Mouse (Mus musculus) limb, embryonic 13.5 days (tissue): ENCODE results near the gene Iffo2. TPM values are rescaled to one million over a fixed set of nuclear protein-coding genes. Genes with fewer than 3 reads are reported as not detected.

ENCODE experiments used
- ATAC-seq: fragments of 200-750 bp; cut with Nextera tagmentation; 2 replicates; pipeline ENCODE4 v1.8.0; 2017; ENCODE audit warnings: low read depth, moderate number of reproducible peaks, moderate TSS enrichment; ENCODE audit not compliant: low FRiP score
- H3K27ac ChIP-seq: fragments of 300-500 bp; sonication (generic); 2 replicates; pipeline ENCODE4 v1.5.1; 2015; ENCODE audit warnings: inconsistent platforms, mild to moderate bottlenecking, moderate library complexity
- H3K27me3 ChIP-seq: fragments of 300-500 bp; sonication (generic); 2 replicates; pipeline ENCODE4 v1.6.1; 2015; ENCODE audit warnings: mild to moderate bottlenecking, inconsistent platforms
- H3K36me3 ChIP-seq: fragments of 300-500 bp; sonication (generic); 2 replicates; pipeline ENCODE4 v1.6.1; 2015; ENCODE audit warnings: inconsistent platforms, mild to moderate bottlenecking, moderate library complexity
- H3K4me1 ChIP-seq: fragments of 300-500 bp; sonication (generic); 2 replicates; pipeline ENCODE4 v1.6.1; 2015; ENCODE audit warnings: inconsistent platforms
- H3K4me2 ChIP-seq: fragments of 300-500 bp; sonication (generic); replicated peaks from 2 replicates; pipeline ENCODE4 v1.6.1; 2015; ENCODE audit warnings: inconsistent platforms, mild to moderate bottlenecking, moderate library complexity
- H3K4me3 ChIP-seq: fragments of 300-500 bp; sonication (generic); 2 replicates; pipeline ENCODE4 v1.5.1; 2015; ENCODE audit warnings: moderate library complexity, mild to moderate bottlenecking, inconsistent platforms
- H3K9ac ChIP-seq: fragments of 300-500 bp; sonication (generic); 2 replicates; pipeline ENCODE4 v1.6.1; 2015; ENCODE audit warnings: mild to moderate bottlenecking, inconsistent platforms
- H3K9me3 ChIP-seq: fragments of 300-500 bp; sonication (generic); 2 replicates; pipeline ENCODE4 v1.6.1; 2016; ENCODE audit warnings: inconsistent platforms
- WGBS: fragments of 180-500 bp; shearing (Covaris S2); methylation state at CpG from one replicate; pipeline ENCODE4 v1.1.7; 2015; 5-methylcytosine and 5-hydroxymethylcytosine counted together
- polyA plus RNA-seq: library from polyadenylated mRNA; unstranded; fragments of >200 nt; fragmentation: Nextera tagmentation; extraction: Ambion mirVana; gene quantifications from 2 replicates; pipeline ENCODE4 v1.2.1, GENCODE M21; 2015

Gene Iffo2
- polyA plus RNA-seq, 1 experiment from 2014 or later = 4.6 TPM

DNA sequence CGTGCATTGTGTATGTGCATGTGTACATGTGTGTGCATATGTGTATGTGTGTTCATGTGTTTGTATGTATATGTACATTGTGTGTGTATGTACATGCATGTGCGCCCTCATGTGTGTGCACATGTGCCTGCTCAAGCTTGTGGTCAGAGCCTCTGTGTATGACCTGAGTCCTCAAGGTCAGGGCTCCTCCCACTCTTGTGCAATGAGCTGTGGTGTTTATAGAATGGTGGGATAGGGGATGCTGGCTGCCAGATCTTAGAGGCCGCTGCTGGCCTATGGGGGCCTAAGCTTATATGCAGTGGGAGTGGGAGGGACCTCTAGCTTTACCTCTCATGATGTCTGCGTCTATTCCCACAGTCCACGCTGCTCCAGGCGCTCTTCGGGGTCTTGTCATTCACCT, 55.4 kb downstream of the Iffo2 start:
- Histone ChIP-seq H3K36me3 (no peaks in the 10 kb centered on the region), H3K4me2 (no peak overlapping the region), H3K27ac (no peak overlapping the region), H3K4me3 (no peak overlapping the region), H3K4me1 (peaks cover 62% of the 10 kb centered on the region), H3K9me3 (no peaks in the 10 kb centered on the region), H3K27me3 (no peaks in the 10 kb centered on the region), H3K9ac (no peak overlapping the region)
- ATAC-seq = no peak
- 85% methylated on average over 7 of the region's 7 CpGs for WGBS

DNA sequence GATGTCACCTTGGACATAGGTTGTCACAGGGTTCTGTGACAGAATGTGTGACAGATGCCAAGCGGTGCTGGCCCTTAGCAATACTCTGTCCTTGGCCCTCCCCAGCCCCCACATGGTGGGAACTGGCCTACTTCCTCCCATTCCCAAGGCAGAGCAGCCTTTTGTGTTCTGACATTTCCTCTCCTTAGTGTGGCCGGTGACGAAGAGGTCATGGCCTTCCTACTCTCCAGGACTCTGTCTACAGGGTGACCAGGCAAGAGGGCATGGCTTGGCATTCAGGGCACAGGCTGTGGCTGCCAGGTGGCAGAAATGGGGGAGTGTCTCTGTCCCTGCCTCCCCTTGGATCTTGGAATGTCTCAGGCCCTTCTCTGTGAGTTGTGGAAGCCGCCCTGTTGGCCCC, 57.0 kb downstream of the Iffo2 start:
- no peaks in the 10 kb centered on the region for H3K36me3 ChIP-seq
- peaks cover 46% of the 10 kb centered on the region for H3K4me1 ChIP-seq
- ATAC-seq = no peak
- no peak overlapping the region for H3K4me3 ChIP-seq
- no peaks in the 10 kb centered on the region for H3K9me3 ChIP-seq
- 69% methylated on average over 4 of the region's 4 CpGs for WGBS
- no peak overlapping the region for H3K4me2 ChIP-seq
- no peak overlapping the region for H3K9ac ChIP-seq
- peak overlapping the region; percentile 28; the same call in 1 of the 2 replicates for H3K27ac ChIP-seq
- H3K27me3 ChIP-seq = no peaks in the 10 kb centered on the region

DNA sequence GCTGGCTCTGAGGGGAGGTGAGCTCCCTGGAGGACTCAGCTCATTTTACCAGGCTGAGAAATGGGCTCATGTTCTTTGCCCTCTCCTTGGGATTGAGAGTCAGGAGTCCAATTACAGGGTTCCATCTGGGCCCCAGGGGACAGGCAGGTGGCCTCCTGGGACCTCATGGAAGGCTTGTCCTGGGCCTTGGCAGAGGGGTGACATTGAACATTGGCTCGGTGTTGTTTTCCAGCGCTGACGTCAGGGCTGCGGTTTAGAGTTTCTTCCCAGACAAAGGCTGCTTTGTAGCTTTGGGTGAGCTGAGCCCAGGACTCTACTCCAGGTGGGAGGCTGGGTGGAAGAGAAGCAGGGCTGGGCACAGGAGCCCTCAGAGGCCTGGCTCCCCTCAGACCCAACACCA, 57.4 kb downstream of the Iffo2 start:
- Histone ChIP-seq H3K9me3 (no peaks in the 10 kb centered on the region), H3K27ac (no peak overlapping the region; the same call in 1 of the 2 replicates), H3K9ac (no peak overlapping the region), H3K4me2 (no peak overlapping the region), H3K36me3 (no peaks in the 10 kb centered on the region), H3K4me1 (peaks cover 45% of the 10 kb centered on the region), H3K27me3 (no peaks in the 10 kb centered on the region), H3K4me3 (no peak overlapping the region)
- 60% methylated on average over 4 of the region's 4 CpGs for WGBS
- ATAC-seq = 0 out of 2 replicates have a peak, but pooled peaks have one; percentile 33

GRCm38 (mm10) chr4:139589351-139590027, 59.1 kb downstream of the Iffo2 start:
- Histone ChIP-seq H3K9me3 (no peaks in the 10 kb centered on the region), H3K36me3 (no peaks in the 10 kb centered on the region), H3K4me3 (no peak overlapping the region), H3K4me1 (peaks cover 41% of the 10 kb centered on the region), H3K27ac (0 out of 2 replicates have a peak overlapping the region, but pooled peaks have one; percentile 10), H3K27me3 (no peaks in the 10 kb centered on the region), H3K4me2 (no peak overlapping the region), H3K9ac (no peak overlapping the region)
- WGBS = 45% methylated on average over 5 of the region's 5 CpGs
- no peak for ATAC-seq

DNA sequence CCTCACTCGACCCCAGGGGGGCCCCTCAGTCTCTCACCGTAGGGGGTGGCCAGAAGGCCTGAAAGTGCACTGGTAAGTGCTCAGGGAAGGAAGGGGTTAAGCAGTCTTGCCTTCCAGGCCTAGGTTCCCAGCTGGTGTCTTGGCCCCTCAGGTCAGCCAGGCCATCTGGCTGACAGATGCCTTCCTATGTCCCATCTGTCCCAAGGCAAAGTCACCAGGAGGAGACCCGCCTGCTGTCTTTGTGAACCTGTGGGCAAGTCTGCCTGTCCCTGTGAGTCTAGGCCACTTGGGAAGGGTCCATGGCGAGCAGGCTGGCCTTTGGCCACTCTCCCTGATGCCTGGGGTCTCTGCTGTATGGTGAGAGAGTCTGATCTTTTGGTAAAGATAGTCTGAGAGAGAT, 60.1 kb downstream of the Iffo2 start:
- Histone ChIP-seq H3K4me2 (no peak overlapping the region), H3K27ac (no peak overlapping the region), H3K36me3 (no peaks in the 10 kb centered on the region), H3K27me3 (no peaks in the 10 kb centered on the region), H3K4me1 (peaks cover 49% of the 10 kb centered on the region), H3K9me3 (no peaks in the 10 kb centered on the region), H3K4me3 (no peak overlapping the region), H3K9ac (0 out of 2 replicates have a peak overlapping the region, but pooled peaks have one; percentile 20)
- ATAC-seq = no peak
- WGBS = 22% methylated on average over 4 of the region's 4 CpGs

DNA sequence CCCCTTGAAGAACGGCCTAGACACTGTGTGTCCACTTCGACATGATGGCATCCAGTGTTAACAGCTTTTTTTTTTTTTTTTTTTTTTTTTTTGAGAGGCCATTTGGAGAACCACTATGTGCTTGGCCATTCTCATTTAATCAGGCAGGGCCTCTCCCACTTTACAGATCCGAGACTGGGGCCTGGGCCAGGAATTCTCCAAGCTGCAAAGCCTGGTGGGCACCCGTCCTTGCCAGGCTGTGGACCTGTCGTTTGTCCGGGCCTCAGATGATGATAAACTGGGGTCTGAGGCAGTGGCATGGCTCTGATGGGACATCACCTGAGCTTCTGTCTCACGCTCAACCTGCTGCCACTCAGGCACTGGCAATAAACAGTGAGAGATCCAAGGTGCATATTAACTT, 62.5 kb downstream of the Iffo2 start:
- Histone ChIP-seq H3K4me2 (no peak overlapping the region), H3K27ac (no peak overlapping the region; the same call in 1 of the 2 replicates), H3K36me3 (no peaks in the 10 kb centered on the region), H3K4me3 (no peak overlapping the region), H3K9ac (no peak overlapping the region), H3K4me1 (peaks cover 60% of the 10 kb centered on the region), H3K9me3 (no peaks in the 10 kb centered on the region), H3K27me3 (no peaks in the 10 kb centered on the region)
- WGBS = 56% methylated on average over 7 of the region's 7 CpGs
- no peak for ATAC-seq

- 60% methylated on average over 6 of the region's 6 CpGs for WGBS
- no peak overlapping the region for H3K4me3 ChIP-seq
- ATAC-seq = no peak
- no peaks in the 10 kb centered on the region for H3K27me3 ChIP-seq
- peaks cover 63% of the 10 kb centered on the region for H3K4me1 ChIP-seq
- no peak overlapping the region for H3K9ac ChIP-seq
- H3K27ac ChIP-seq = no peak overlapping the region
- H3K36me3 ChIP-seq = no peaks in the 10 kb centered on the region
- H3K9me3 ChIP-seq = no peaks in the 10 kb centered on the region
- no peak overlapping the region for H3K4me2 ChIP-seq
Observed at GRCm38 (mm10) chr4:139593383-139593782, 63.0 kb downstream of the Iffo2 start.

DNA sequence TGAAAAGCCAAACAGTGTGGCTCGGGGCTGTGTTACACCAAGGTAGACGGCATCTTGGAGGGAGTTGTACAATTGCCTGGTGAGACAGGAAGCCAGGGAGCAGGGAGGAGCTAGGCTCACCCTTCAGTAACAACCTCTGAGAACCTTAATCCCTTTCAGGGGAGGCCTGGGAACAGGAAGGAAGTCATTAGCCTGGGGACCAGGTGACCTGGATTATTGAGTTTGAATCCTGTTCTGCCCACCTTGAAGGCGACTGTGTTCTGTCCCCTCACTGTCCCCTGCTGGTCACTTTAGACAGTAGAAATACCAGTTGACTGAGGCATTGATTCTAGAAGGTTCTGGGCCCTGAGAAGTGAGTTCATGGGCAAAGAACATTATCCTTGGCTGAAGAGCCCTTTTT, 63.7 kb downstream of the Iffo2 start:
- no peak for ATAC-seq
- no peaks in the 10 kb centered on the region for H3K9me3 ChIP-seq
- H3K4me3 ChIP-seq = no peak overlapping the region
- H3K4me1 ChIP-seq = peaks cover 70% of the 10 kb centered on the region
- no peaks in the 10 kb centered on the region for H3K36me3 ChIP-seq
- no peak overlapping the region for H3K9ac ChIP-seq
- WGBS = 13% methylated on average over 3 of the region's 3 CpGs
- no peak overlapping the region for H3K27ac ChIP-seq
- no peak overlapping the region for H3K4me2 ChIP-seq
- no peaks in the 10 kb centered on the region for H3K27me3 ChIP-seq

DNA sequence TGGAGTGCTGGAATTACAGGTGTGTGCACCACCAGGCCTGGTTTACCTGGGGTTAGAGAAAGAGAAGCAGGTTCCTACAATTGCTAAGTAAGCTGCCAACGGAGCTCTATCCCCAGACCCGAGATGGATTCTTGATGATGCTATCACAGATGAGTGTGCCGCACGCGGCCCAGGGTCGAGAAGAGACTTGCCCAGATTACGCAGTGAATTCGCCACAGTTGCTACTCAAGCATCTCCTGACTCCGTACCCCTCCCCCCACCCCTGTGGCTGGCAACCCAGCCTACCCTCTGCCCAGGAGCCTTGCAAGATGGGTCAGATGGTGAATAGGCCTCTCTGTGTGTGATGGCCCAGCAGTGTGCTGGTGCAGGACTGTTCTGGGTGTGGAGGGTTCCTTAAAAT, 66.4 kb downstream of the Iffo2 start:
- ATAC-seq = no peak

GRCm38 (mm10) chr4:139597286-139598284, 67.2 kb downstream of the Iffo2 start:
- 33% methylated on average over 20 of the region's 20 CpGs for WGBS
- no peaks in the 10 kb centered on the region for H3K27me3 ChIP-seq
- peaks cover 90% of the 10 kb centered on the region for H3K4me1 ChIP-seq
- no peak overlapping the region for H3K4me3 ChIP-seq
- H3K4me2 ChIP-seq = peak overlapping the region; percentile 61
- no peaks in the 10 kb centered on the region for H3K36me3 ChIP-seq
- no peak for ATAC-seq
- H3K9me3 ChIP-seq = no peaks in the 10 kb centered on the region
- H3K27ac ChIP-seq = peak overlapping the region; percentile 94
- H3K9ac ChIP-seq = 0 out of 2 replicates have a peak overlapping the region, but pooled peaks have one; percentile 0

More for the DNA sequence above, 66.4 kb downstream of the Iffo2 start:
- H3K4me3 ChIP-seq = no peak overlapping the region
- H3K27me3 ChIP-seq = no peaks in the 10 kb centered on the region
- H3K9me3 ChIP-seq = no peaks in the 10 kb centered on the region
- H3K36me3 ChIP-seq = no peaks in the 10 kb centered on the region
- 0 out of 2 replicates have a peak overlapping the region, but pooled peaks have one; percentile 32 for H3K9ac ChIP-seq
- H3K4me2 ChIP-seq = peak overlapping the region; percentile 38
- WGBS = 15% methylated on average over 9 of the region's 9 CpGs
- H3K27ac ChIP-seq = peak overlapping the region; percentile 94
- peaks cover 83% of the 10 kb centered on the region for H3K4me1 ChIP-seq

- peak overlapping the region; percentile 94 for H3K27ac ChIP-seq
- peak overlapping the region; percentile 61 for H3K4me2 ChIP-seq
- peaks cover 91% of the 10 kb centered on the region for H3K4me1 ChIP-seq
- H3K4me3 ChIP-seq = peak overlapping the region; percentile 23; the same call in 1 of the 2 replicates
- no peaks in the 10 kb centered on the region for H3K9me3 ChIP-seq
- WGBS = 20% methylated on average over 13 of the region's 13 CpGs
- H3K9ac ChIP-seq = peak overlapping the region; percentile 48; the same call in 1 of the 2 replicates
- no peak; the same call in 1 of the 2 replicates for ATAC-seq
- H3K36me3 ChIP-seq = no peaks in the 10 kb centered on the region
- no peaks in the 10 kb centered on the region for H3K27me3 ChIP-seq
Observed at GRCm38 (mm10) chr4:139598356-139598755, 68.0 kb downstream of the Iffo2 start.
